Mouse (Mus musculus): ENCODE results near the gene Defb3.
"Not testable (repeated sequence)": the region's sequence is repeated elsewhere in the genome, so short reads cannot be mapped to it uniquely, and the experiment has no call there.

Gene Defb3

GRCm38 (mm10) chr8:19293060-19293459 lies at the start of gene Defb3:
Gene Defb3, plus strand, starts transcription at chr8:19293360.
- DNase-seq (ENCODE audit: low read depth in 1 of 2, low spot score in 2 of 2): not testable (repeated sequence)

DNA sequence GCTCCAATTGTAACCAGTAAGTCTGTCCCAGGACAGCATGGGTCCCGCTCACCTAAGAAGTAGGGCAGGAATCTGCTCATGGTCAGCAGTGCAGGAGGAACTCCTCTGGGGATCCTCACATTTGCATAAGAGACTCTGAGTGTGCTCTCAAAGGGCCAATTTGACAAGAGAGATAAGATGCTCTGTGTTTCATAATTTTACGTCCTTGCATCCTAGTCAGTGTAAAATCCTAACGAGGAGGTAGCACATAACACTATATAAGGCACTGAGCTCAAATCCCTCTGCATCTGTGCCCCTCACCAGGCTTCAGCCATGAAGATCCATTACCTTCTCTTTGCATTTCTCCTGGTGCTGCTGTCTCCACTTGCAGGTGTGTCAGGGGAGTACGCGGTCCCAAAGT lies 45.9 kb upstream of the Defb3 start, which contains the start of gene Defb5:
Gene Defb5 (plus strand): TSS at position 301 of the 400 bp plus-strand sequence.
- no peak for DNase-seq (ENCODE audit: low read depth in 1 of 2, low spot score in 2 of 2)

GRCm38 (mm10) chr8:19258136-19258535 lies 35.0 kb upstream of the Defb3 start:
- no peak for DNase-seq (ENCODE audit: low read depth in 1 of 2, low spot score in 2 of 2)

GRCm38 (mm10) chr8:19259667-19260066 lies 33.5 kb upstream of the Defb3 start:
- no peak for DNase-seq (ENCODE audit: low read depth in 1 of 2, low spot score in 2 of 2)

GRCm38 (mm10) chr8:19298361-19298760 lies 5.2 kb downstream of the Defb3 start:
- DNase-seq (ENCODE audit: low read depth in 1 of 2, low spot score in 2 of 2): not testable (repeated sequence)

- no peak for DNase-seq (ENCODE audit: low read depth in 1 of 2, low spot score in 2 of 2)
Observed at GRCm38 (mm10) chr8:19331836-19332235, 38.7 kb downstream of the Defb3 start.
